Mouse (Mus musculus) liver, postnatal 0 days (tissue): ENCODE measurements around the gene Adat2.

ENCODE experiments used
- CTCF ChIP-seq: sonication (generic); IDR thresholded peaks from 2 replicates; pipeline ENCODE4 v1.5.1; 2016; ENCODE audit warnings: antibody characterized with exemption, low read depth
- EP300 ChIP-seq: IDR thresholded peaks from 2 replicates; pipeline ENCODE4 v1.6.1; 2016; ENCODE audit warnings: antibody characterized with exemption, low read depth, mild to moderate bottlenecking

GRCm38 (mm10) chr10:13572003-13572402 lies 19.3 kb downstream of the Adat2 start:
- no peak for TF ChIP-seq CTCF
- TF ChIP-seq EP300, result no peak
